Comparison of ENCODE assay signal across 8 mouse cellular contexts in genomic region chr1:13425601-13426327, GRCm38 (mm10).
DNase-seq lines count a peak whose midpoint lies in the region; ATAC-seq lines count a peak whose summit lies in the region.

No protein-coding gene starts in this region.

- peak overlapping the region; percentile 77 for H3K27ac ChIP-seq in forebrain, embryonic 10.5 days
- peak overlapping the region; percentile 85 for H3K27ac ChIP-seq in limb, embryonic 15.5 days
- no peak overlapping the region for H3K27ac ChIP-seq in stomach, embryonic 15.5 days

- peak overlapping the region; percentile 90 for H3K4me3 ChIP-seq in megakaryocyte, embryonic 14.5 days (replicated peaks)
- H3K4me3 ChIP-seq in forebrain, embryonic 10.5 days, result peak overlapping the region; percentile 50
- H3K4me3 ChIP-seq in limb, embryonic 15.5 days, result peak overlapping the region; percentile 43
- H3K4me3 ChIP-seq in stomach, embryonic 15.5 days (replicated peaks), result peak overlapping the region; percentile 43

- WGBS in forebrain, embryonic 10.5 days, result 28% methylated on average over 9 of the region's 9 CpGs
- 29% methylated on average over 5 of the region's 9 CpGs for WGBS in limb, embryonic 15.5 days
- WGBS in stomach, embryonic 15.5 days, result 20% methylated on average over 9 of the region's 9 CpGs

- no peaks in the 10 kb centered on the region for H3K27me3 ChIP-seq in megakaryocyte, embryonic 14.5 days (replicated peaks)
- H3K27me3 ChIP-seq in forebrain, embryonic 10.5 days (ENCODE audit: poor library complexity, severe bottlenecking), result peaks cover 21% of the 10 kb centered on the region
- no peaks in the 10 kb centered on the region for H3K27me3 ChIP-seq in limb, embryonic 15.5 days
- H3K27me3 ChIP-seq in stomach, embryonic 15.5 days (replicated peaks), result no peaks in the 10 kb centered on the region

- H3K36me3 ChIP-seq in megakaryocyte, embryonic 14.5 days (replicated peaks; ENCODE audit: low read length), result no peaks in the 10 kb centered on the region
- no peaks in the 10 kb centered on the region for H3K36me3 ChIP-seq in forebrain, embryonic 10.5 days (replicated peaks)
- no peaks in the 10 kb centered on the region for H3K36me3 ChIP-seq in limb, embryonic 15.5 days
- no peaks in the 10 kb centered on the region for H3K36me3 ChIP-seq in stomach, embryonic 15.5 days

- no peak for DNase-seq in forebrain, embryonic 10.5 days (ENCODE audit: extremely low spot score, low spot score)
- DNase-seq in gastrocnemius, postnatal 25 days, result no peak
- DNase-seq in left cerebral cortex, adult 8-10 months (ENCODE audit: low spot score in 2 of 2), result no peak
- no peak for DNase-seq in adrenal gland, postnatal 10 days

- H3K9me3 ChIP-seq in megakaryocyte, embryonic 14.5 days, result no peaks in the 10 kb centered on the region
- H3K9me3 ChIP-seq in forebrain, embryonic 10.5 days, result no peaks in the 10 kb centered on the region
- H3K9me3 ChIP-seq in limb, embryonic 15.5 days, result no peaks in the 10 kb centered on the region
- H3K9me3 ChIP-seq in stomach, embryonic 15.5 days, result no peaks in the 10 kb centered on the region

- H3K9ac ChIP-seq in limb, embryonic 15.5 days, result no peak overlapping the region
- H3K9ac ChIP-seq in stomach, embryonic 15.5 days, result no peak overlapping the region

- H3K4me2 ChIP-seq in limb, embryonic 15.5 days, result peak overlapping the region; percentile 59
- H3K4me2 ChIP-seq in stomach, embryonic 15.5 days, result peak overlapping the region; percentile 61

- no peak for ATAC-seq in megakaryocyte, adult 5-6 weeks (ENCODE audit: poor library complexity, severe bottlenecking)
- ATAC-seq in limb, embryonic 15.5 days (ENCODE audit: insufficient number of reproducible peaks, low FRiP score, low TSS enrichment, low read depth), result peak; percentile 9; the same call in 1 of the 2 replicates
- ATAC-seq in stomach, embryonic 15.5 days (ENCODE audit: insufficient read depth, low FRiP score, low read depth), result no peak

- H3K4me1 ChIP-seq in megakaryocyte, embryonic 14.5 days, result peaks cover 26% of the 10 kb centered on the region
- H3K4me1 ChIP-seq in forebrain, embryonic 10.5 days, result peaks cover 14% of the 10 kb centered on the region
- H3K4me1 ChIP-seq in limb, embryonic 15.5 days, result peaks cover 17% of the 10 kb centered on the region
- H3K4me1 ChIP-seq in stomach, embryonic 15.5 days, result peaks cover 3% of the 10 kb centered on the region; the same call in 1 of the 2 replicates
